Mouse (Mus musculus): ENCODE results near the gene Slco1c1. TPM values are rescaled to one million over a fixed set of nuclear protein-coding genes. Genes with fewer than 3 reads are reported as not detected.

The Slco1c1 gene
- not detected for polyA plus RNA-seq (2017; shearing (Covaris generic))

GRCm38 (mm10) chr6:141523747-141524640, at the start of gene Slco1c1:
Slco1c1 (plus strand) TSS chr6:141524368.

Other genes starting within 250 kb of the Slco1c1 start
- gene Slco1b2, start 105.2 kb downstream of the Slco1c1 start, polyA plus RNA-seq (2017; shearing (Covaris generic)) = not detected
- gene Gm5724, start 249.4 kb downstream of the Slco1c1 start, polyA plus RNA-seq (2017; shearing (Covaris generic)) = not detected

Data from inflammation-experienced regulatory T-cells, adult 16 weeks (primary cell).